Mouse (Mus musculus): Measurements from ENCODE around the gene Itpr1. TPM values are rescaled to one million over a fixed set of nuclear protein-coding genes. Genes with fewer than 3 reads are reported as not detected.

Itpr1 gene
- polyA plus RNA-seq, 1 experiment from 2014 or later = 16.7 TPM

DNA sequence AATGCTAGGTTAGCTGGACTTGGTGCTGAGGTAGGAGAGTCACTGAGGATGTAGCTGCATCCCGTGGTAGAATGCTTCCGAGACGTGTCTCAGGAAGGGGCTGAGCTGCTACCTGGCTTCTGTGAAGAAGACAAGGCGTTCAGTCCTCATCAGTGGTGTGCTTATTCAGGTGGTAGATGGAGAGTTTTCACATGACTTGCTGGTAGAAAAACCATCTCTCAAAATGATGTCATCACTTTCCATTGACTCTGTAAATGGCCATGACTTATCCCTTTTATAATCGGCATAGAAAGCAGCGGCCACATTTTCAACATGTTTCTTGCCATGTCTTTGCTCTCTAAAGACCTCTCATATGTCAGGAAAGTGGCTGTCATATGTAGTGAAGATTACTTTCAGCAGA lies 123.6 kb downstream of the Itpr1 start:
- H3K9ac ChIP-seq (ENCODE audit: low read depth, low read length) = no peak overlapping the region
- no peak for ATAC-seq (replicated peaks; ENCODE audit: insufficient number of reproducible peaks, low FRiP score, low TSS enrichment)
- H3K36me3 ChIP-seq (ENCODE audit: control insufficient read depth, insufficient read depth, low read length) = no peaks in the 10 kb centered on the region
- H3K4me2 ChIP-seq = no peak overlapping the region
- no peaks in the 10 kb centered on the region for H3K27me3 ChIP-seq (ENCODE audit: control insufficient read depth, insufficient read depth, low read length)
- no peaks in the 10 kb centered on the region for H3K9me3 ChIP-seq (replicated peaks; ENCODE audit: control insufficient read depth, low read length)
- WGBS (ENCODE audit: insufficient replicate concordance) = 85% methylated on average over 6 of the region's 6 CpGs
- H3K4me3 ChIP-seq (ENCODE audit: low read depth, low read length) = no peak overlapping the region
- H3K27ac ChIP-seq (ENCODE audit: low read depth, low read length) = no peak overlapping the region
- H3K4me1 ChIP-seq (ENCODE audit: control insufficient read depth, insufficient read depth, low read length) = peaks cover 15% of the 10 kb centered on the region

DNA sequence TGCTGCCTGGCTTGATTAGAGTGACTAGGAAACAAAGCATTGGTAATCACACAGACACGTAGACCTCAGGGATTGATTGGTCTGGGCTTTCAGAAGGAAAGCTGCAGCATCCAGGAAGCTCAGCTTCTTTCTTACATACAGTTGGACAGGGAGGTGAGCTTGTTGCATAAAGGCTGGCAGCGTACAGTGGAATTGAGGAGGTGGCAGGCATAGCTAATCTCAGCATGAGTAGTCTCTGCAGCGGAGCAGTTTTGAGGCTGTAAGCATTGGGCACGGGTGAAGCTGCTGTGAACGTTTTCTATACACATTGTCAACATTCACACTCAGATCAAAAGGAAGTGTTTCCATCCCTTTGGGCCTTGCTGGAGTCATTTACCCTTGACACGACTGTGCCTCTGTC lies 124.4 kb downstream of the Itpr1 start:
- Histone ChIP-seq H3K4me1 (ENCODE audit: control insufficient read depth, insufficient read depth, low read length) (peaks cover 13% of the 10 kb centered on the region), H3K27ac (ENCODE audit: low read depth, low read length) (no peak overlapping the region), H3K9ac (ENCODE audit: low read depth, low read length) (no peak overlapping the region), H3K36me3 (ENCODE audit: control insufficient read depth, insufficient read depth, low read length) (no peaks in the 10 kb centered on the region), H3K4me2 (no peak overlapping the region), H3K4me3 (ENCODE audit: low read depth, low read length) (no peak overlapping the region), H3K9me3 (replicated peaks; ENCODE audit: control insufficient read depth, low read length) (no peaks in the 10 kb centered on the region), H3K27me3 (ENCODE audit: control insufficient read depth, insufficient read depth, low read length) (no peaks in the 10 kb centered on the region)
- ATAC-seq (replicated peaks; ENCODE audit: insufficient number of reproducible peaks, low FRiP score, low TSS enrichment) = no peak
- WGBS (ENCODE audit: insufficient replicate concordance) = 65% methylated on average over 6 of the region's 6 CpGs

DNA sequence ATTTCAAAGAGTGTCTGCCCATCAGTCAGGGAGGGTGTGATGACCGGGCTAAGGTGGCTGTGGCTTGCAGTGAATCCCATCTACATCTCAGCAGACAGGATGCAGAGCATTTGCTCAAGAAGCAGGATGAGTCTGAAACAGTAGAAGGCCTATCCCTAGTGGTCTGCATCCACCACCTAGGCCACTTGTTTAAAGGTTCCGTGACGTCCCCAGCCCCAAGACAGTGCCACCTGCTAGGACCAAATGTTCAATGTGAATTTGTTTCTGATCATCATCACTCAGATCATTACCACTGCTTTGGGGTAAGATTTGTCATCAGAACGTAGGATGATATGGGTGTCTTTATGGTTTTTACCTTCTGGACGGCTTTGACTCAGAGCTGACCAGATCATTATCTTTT lies 125.5 kb downstream of the Itpr1 start:
- no peak overlapping the region for H3K4me3 ChIP-seq (ENCODE audit: low read depth, low read length)
- H3K9ac ChIP-seq (ENCODE audit: low read depth, low read length) = no peak overlapping the region
- H3K4me1 ChIP-seq (ENCODE audit: control insufficient read depth, insufficient read depth, low read length) = peaks cover 11% of the 10 kb centered on the region; the same call in 1 of the 2 replicates
- H3K27me3 ChIP-seq (ENCODE audit: control insufficient read depth, insufficient read depth, low read length) = no peaks in the 10 kb centered on the region
- H3K4me2 ChIP-seq = no peak overlapping the region
- ATAC-seq (replicated peaks; ENCODE audit: insufficient number of reproducible peaks, low FRiP score, low TSS enrichment) = no peak
- no peaks in the 10 kb centered on the region for H3K9me3 ChIP-seq (replicated peaks; ENCODE audit: control insufficient read depth, low read length)
- WGBS (ENCODE audit: insufficient replicate concordance) = 76% methylated on average over 5 of the region's 5 CpGs
- H3K36me3 ChIP-seq (ENCODE audit: control insufficient read depth, insufficient read depth, low read length) = no peaks in the 10 kb centered on the region
- H3K27ac ChIP-seq (ENCODE audit: low read depth, low read length) = no peak overlapping the region

GRCm38 (mm10) chr6:108342989-108343388 lies 130.1 kb downstream of the Itpr1 start:
- H3K4me2 ChIP-seq = no peak overlapping the region
- H3K27me3 ChIP-seq (ENCODE audit: control insufficient read depth, insufficient read depth, low read length) = no peaks in the 10 kb centered on the region
- H3K36me3 ChIP-seq (ENCODE audit: control insufficient read depth, insufficient read depth, low read length) = no peaks in the 10 kb centered on the region
- no peaks in the 10 kb centered on the region for H3K4me1 ChIP-seq (ENCODE audit: control insufficient read depth, insufficient read depth, low read length)
- H3K9me3 ChIP-seq (replicated peaks; ENCODE audit: control insufficient read depth, low read length) = no peaks in the 10 kb centered on the region
- H3K4me3 ChIP-seq (ENCODE audit: low read depth, low read length) = no peak overlapping the region
- ATAC-seq (replicated peaks; ENCODE audit: insufficient number of reproducible peaks, low FRiP score, low TSS enrichment) = no peak
- no peak overlapping the region for H3K27ac ChIP-seq (ENCODE audit: low read depth, low read length)
- H3K9ac ChIP-seq (ENCODE audit: low read depth, low read length) = no peak overlapping the region
- WGBS (ENCODE audit: insufficient replicate concordance) = 78% methylated on average over 5 of the region's 5 CpGs

DNA sequence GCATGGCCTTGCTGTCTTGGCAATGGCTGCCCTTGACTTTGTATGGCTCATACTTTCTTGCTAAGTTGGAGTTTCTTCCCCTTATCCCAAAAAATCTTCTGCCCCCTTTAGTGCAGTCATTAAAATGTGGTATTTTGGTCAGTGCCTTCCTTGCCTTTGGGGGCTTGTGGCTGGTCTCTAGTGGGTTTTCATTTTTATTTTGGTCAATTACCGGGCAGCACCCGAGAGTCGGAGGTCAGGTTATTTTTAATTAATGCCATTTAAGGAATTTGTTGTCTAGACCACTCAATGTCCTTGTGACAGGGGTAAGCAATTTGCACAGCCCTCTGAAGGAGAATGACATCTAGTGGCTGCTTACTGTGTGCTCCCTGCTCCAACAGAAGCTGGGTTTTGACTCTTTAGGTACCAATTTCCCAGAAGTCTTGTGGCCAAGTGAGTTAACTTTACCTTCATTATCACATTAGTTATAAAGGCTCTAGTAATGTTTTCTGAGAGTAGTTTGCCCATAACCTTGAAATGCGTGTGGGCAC lies 130.9 kb downstream of the Itpr1 start:
- Histone ChIP-seq H3K27me3 (ENCODE audit: control insufficient read depth, insufficient read depth, low read length) (no peaks in the 10 kb centered on the region), H3K4me3 (ENCODE audit: low read depth, low read length) (no peak overlapping the region), H3K27ac (ENCODE audit: low read depth, low read length) (no peak overlapping the region), H3K9ac (ENCODE audit: low read depth, low read length) (0 out of 2 replicates have a peak overlapping the region, but pooled peaks have one; percentile 39), H3K4me1 (ENCODE audit: control insufficient read depth, insufficient read depth, low read length) (no peaks in the 10 kb centered on the region), H3K4me2 (no peak overlapping the region), H3K9me3 (replicated peaks; ENCODE audit: control insufficient read depth, low read length) (no peaks in the 10 kb centered on the region), H3K36me3 (ENCODE audit: control insufficient read depth, insufficient read depth, low read length) (no peaks in the 10 kb centered on the region)
- WGBS (ENCODE audit: insufficient replicate concordance) = 45% methylated on average over 4 of the region's 4 CpGs
- ATAC-seq (replicated peaks; ENCODE audit: insufficient number of reproducible peaks, low FRiP score, low TSS enrichment) = no peak

DNA sequence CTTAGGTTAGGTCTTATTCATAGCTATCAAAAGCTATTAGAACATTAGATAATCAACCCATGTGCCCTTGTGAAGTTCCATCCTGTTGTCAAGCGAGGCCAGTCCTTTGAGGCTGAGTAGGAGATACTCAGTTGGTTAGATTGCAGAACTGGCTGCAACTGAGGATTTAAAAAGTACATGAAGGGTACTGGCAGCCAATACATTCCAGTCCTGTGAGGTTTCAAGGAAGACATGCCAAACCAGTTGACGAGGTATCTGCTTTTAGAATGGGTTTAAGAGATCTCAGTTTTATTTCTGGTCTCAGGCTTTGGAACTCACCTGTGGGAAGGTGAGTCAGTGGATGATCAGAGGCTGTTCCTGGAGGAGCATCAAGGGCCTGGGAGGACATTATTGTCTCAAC lies 137.9 kb downstream of the Itpr1 start:
- H3K36me3 ChIP-seq (ENCODE audit: control insufficient read depth, insufficient read depth, low read length) = peaks cover 4% of the 10 kb centered on the region; the same call in 1 of the 2 replicates
- H3K27ac ChIP-seq (ENCODE audit: low read depth, low read length) = no peak overlapping the region
- H3K9ac ChIP-seq (ENCODE audit: low read depth, low read length) = no peak overlapping the region
- WGBS (ENCODE audit: insufficient replicate concordance) = 75% methylated on average over 2 of the region's 2 CpGs
- no peak for ATAC-seq (replicated peaks; ENCODE audit: insufficient number of reproducible peaks, low FRiP score, low TSS enrichment)
- H3K4me2 ChIP-seq = no peak overlapping the region
- H3K27me3 ChIP-seq (ENCODE audit: control insufficient read depth, insufficient read depth, low read length) = no peaks in the 10 kb centered on the region
- no peaks in the 10 kb centered on the region for H3K9me3 ChIP-seq (replicated peaks; ENCODE audit: control insufficient read depth, low read length)
- H3K4me3 ChIP-seq (ENCODE audit: low read depth, low read length) = no peak overlapping the region
- H3K4me1 ChIP-seq (ENCODE audit: control insufficient read depth, insufficient read depth, low read length) = peaks cover 2% of the 10 kb centered on the region; the same call in 1 of the 2 replicates

- H3K27me3 ChIP-seq (ENCODE audit: control insufficient read depth, insufficient read depth, low read length) = no peaks in the 10 kb centered on the region
- WGBS (ENCODE audit: insufficient replicate concordance) = 84% methylated on average over 8 of the region's 8 CpGs
Observed at GRCm38 (mm10) chr6:108351998-108352397, 139.1 kb downstream of the Itpr1 start.

GRCm38 (mm10) chr6:108367412-108367811 lies 154.5 kb downstream of the Itpr1 start:
- Histone ChIP-seq H3K4me3 (ENCODE audit: low read depth, low read length) (no peak overlapping the region), H3K36me3 (ENCODE audit: control insufficient read depth, insufficient read depth, low read length) (peaks cover 6% of the 10 kb centered on the region; the same call in 1 of the 2 replicates), H3K27ac (ENCODE audit: low read depth, low read length) (no peak overlapping the region), H3K9ac (ENCODE audit: low read depth, low read length) (no peak overlapping the region), H3K4me2 (no peak overlapping the region), H3K27me3 (ENCODE audit: control insufficient read depth, insufficient read depth, low read length) (no peaks in the 10 kb centered on the region), H3K4me1 (ENCODE audit: control insufficient read depth, insufficient read depth, low read length) (no peaks in the 10 kb centered on the region), H3K9me3 (replicated peaks; ENCODE audit: control insufficient read depth, low read length) (no peaks in the 10 kb centered on the region)
- ATAC-seq (replicated peaks; ENCODE audit: insufficient number of reproducible peaks, low FRiP score, low TSS enrichment) = no peak
- WGBS (ENCODE audit: insufficient replicate concordance) = 86% methylated on average over 4 of the region's 4 CpGs

More at GRCm38 (mm10) chr6:108351998-108352397, 139.1 kb downstream of the Itpr1 start:
- H3K4me3 ChIP-seq (ENCODE audit: low read depth, low read length) = no peak overlapping the region
- no peak for ATAC-seq (replicated peaks; ENCODE audit: insufficient number of reproducible peaks, low FRiP score, low TSS enrichment)
- no peaks in the 10 kb centered on the region for H3K9me3 ChIP-seq (replicated peaks; ENCODE audit: control insufficient read depth, low read length)
- peaks cover 4% of the 10 kb centered on the region; the same call in 1 of the 2 replicates for H3K36me3 ChIP-seq (ENCODE audit: control insufficient read depth, insufficient read depth, low read length)
- no peak overlapping the region for H3K4me2 ChIP-seq
- peaks cover 2% of the 10 kb centered on the region; the same call in 1 of the 2 replicates for H3K4me1 ChIP-seq (ENCODE audit: control insufficient read depth, insufficient read depth, low read length)
- no peak overlapping the region for H3K9ac ChIP-seq (ENCODE audit: low read depth, low read length)
- no peak overlapping the region for H3K27ac ChIP-seq (ENCODE audit: low read depth, low read length)

GRCm38 (mm10) chr6:108369031-108369430 lies 156.1 kb downstream of the Itpr1 start:
- H3K27ac ChIP-seq (ENCODE audit: low read depth, low read length) = no peak overlapping the region
- H3K4me2 ChIP-seq = no peak overlapping the region
- H3K9ac ChIP-seq (ENCODE audit: low read depth, low read length) = no peak overlapping the region
- no peak for ATAC-seq (replicated peaks; ENCODE audit: insufficient number of reproducible peaks, low FRiP score, low TSS enrichment)
- 86% methylated on average over 11 of the region's 11 CpGs for whole genome bisulfite sequencing (ENCODE audit: insufficient replicate concordance)
- peaks cover 4% of the 10 kb centered on the region; the same call in 1 of the 2 replicates for H3K36me3 ChIP-seq (ENCODE audit: control insufficient read depth, insufficient read depth, low read length)
- H3K9me3 ChIP-seq (replicated peaks; ENCODE audit: control insufficient read depth, low read length) = no peaks in the 10 kb centered on the region
- H3K27me3 ChIP-seq (ENCODE audit: control insufficient read depth, insufficient read depth, low read length) = no peaks in the 10 kb centered on the region
- no peaks in the 10 kb centered on the region for H3K4me1 ChIP-seq (ENCODE audit: control insufficient read depth, insufficient read depth, low read length)
- no peak overlapping the region for H3K4me3 ChIP-seq (ENCODE audit: low read depth, low read length)
